Mouse (Mus musculus) MEL (cell line): Measurements from ENCODE around the gene Sgsm1.

Experiments used
- CHD2 ChIP-seq: IDR thresholded peaks from 2 replicates; pipeline ENCODE4 v1.6.1; 2011; ENCODE audit warnings: low read length, improper control_type of control experiment
- CTCF ChIP-seq, 3 experiments: IDR thresholded peaks in 2 of 3; conservative IDR thresholded peaks in 1 of 3; 2 replicates each; pipeline ENCODE4 v1.5.1; 2011 to 2012; ENCODE audit warnings: low read length in 3 of 3, low read depth in 2 of 3, mild to moderate bottlenecking in 2 of 3, improper control_type of control experiment in 1 of 3, inconsistent platforms in 1 of 3, mixed read lengths in 1 of 3, moderate library complexity in 1 of 3; ENCODE audit not compliant: control insufficient read depth in 1 of 3, insufficient read depth in 1 of 3, poor library complexity in 1 of 3, severe bottlenecking in 1 of 3
- EP300 ChIP-seq, 2 experiments: IDR thresholded peaks; 2 replicates each; pipeline ENCODE4 v1.6.1; 2011; ENCODE audit warnings: improper control_type of control experiment in 2 of 2, low read length in 2 of 2, low read depth in 1 of 2, mild to moderate bottlenecking in 1 of 2
- JUND ChIP-seq: IDR thresholded peaks from 2 replicates; pipeline ENCODE4 v1.6.1; 2011; ENCODE audit warnings: low read depth, mild to moderate bottlenecking, improper control_type of control experiment, low read length
- MYB ChIP-seq: IDR thresholded peaks from 2 replicates; pipeline ENCODE4 v1.6.1; 2011; ENCODE audit warnings: mild to moderate bottlenecking, low read depth, low read length, improper control_type of control experiment
- MYC ChIP-seq: IDR thresholded peaks from 2 replicates; pipeline ENCODE4 v1.6.1; 2011; ENCODE audit warnings: low read depth, mild to moderate bottlenecking, low read length, improper control_type of control experiment, moderate library complexity
- NELFE ChIP-seq: IDR thresholded peaks from 2 replicates; pipeline ENCODE4 v1.6.1; 2011; ENCODE audit warnings: low read depth, low read length, improper control_type of control experiment
- POLR2A ChIP-seq, 2 experiments: IDR thresholded peaks; 2 replicates each; pipeline ENCODE4 v1.6.1; 2011 to 2012; ENCODE audit warnings: low read length in 2 of 2, mild to moderate bottlenecking in 2 of 2, control low read depth in 1 of 2, improper control_type of control experiment in 1 of 2, low read depth in 1 of 2, moderate library complexity in 1 of 2; ENCODE audit not compliant: control insufficient read depth in 1 of 2, insufficient read depth in 1 of 2, poor library complexity in 1 of 2
- RCOR1 ChIP-seq: IDR thresholded peaks from 2 replicates; pipeline ENCODE4 v1.6.1; 2012; ENCODE audit warnings: low read depth, mild to moderate bottlenecking, inconsistent platforms, low read length, improper control_type of control experiment
- SIN3A ChIP-seq: IDR thresholded peaks from 2 replicates; pipeline ENCODE4 v1.6.1; 2012; ENCODE audit warnings: low read length, improper control_type of control experiment, inconsistent platforms

DNA sequence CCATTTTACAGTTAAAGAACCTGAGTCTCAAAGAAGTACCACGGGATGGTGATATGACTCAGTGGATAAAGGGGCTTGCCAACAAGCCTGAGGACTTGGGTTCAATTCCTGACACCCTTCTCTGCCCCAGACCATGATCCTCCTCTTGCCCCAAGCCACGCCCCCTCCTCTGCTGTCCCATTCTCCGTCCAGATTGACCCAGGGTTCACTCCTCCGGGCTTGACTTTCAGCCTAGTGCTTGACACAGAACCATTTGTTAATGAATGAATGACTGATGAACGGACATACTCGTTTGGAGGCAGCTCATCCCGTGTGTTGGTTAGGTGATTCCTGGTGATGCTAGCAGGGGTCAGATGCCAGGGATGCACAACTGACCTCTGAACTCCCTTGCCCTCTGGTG lies 90.7 kb downstream of the Sgsm1 start:
- TF ChIP-seq NELFE (no peak), JUND (no peak), MYC (no peak), CTCF (IDR thresholded peaks at IDR 0.05 in 2 of 3, conservative IDR thresholded peaks at IDR 0.05 in 1 of 3; ENCODE audit: control insufficient read depth in 1 of 3, insufficient read depth in 1 of 3, low read depth in 2 of 3, low read length in 3 of 3, poor library complexity in 1 of 3, severe bottlenecking in 1 of 3) (no peak), MYB (no peak), SIN3A (no peak), POLR2A (IDR thresholded peaks at IDR 0.05; ENCODE audit: control insufficient read depth in 1 of 2, insufficient read depth in 1 of 2, low read depth in 1 of 2, low read length in 2 of 2, poor library complexity in 1 of 2) (no peak), CHD2 (no peak), RCOR1 (no peak), EP300 (IDR thresholded peaks at IDR 0.05; ENCODE audit: low read depth in 1 of 2, low read length in 2 of 2) (no peak)
